ENCODE assay signal across 2 mouse cellular contexts in genomic region chr12:80055894-80056293, GRCm38 (mm10). TPM values are rescaled to one million over a fixed set of nuclear protein-coding genes. Genes with fewer than 3 reads are reported as not detected.
ATAC-seq lines count a peak whose summit lies in the region.
"Not testable (repeated sequence)": the region's sequence is repeated elsewhere in the genome, so short reads cannot be mapped to it uniquely, and the experiment has no call there.

No protein-coding gene starts in this region.

- not testable (repeated sequence) for H3K9me3 ChIP-seq in intestine, embryonic 15.5 days; intestine, embryonic 16.5 days (ENCODE audit: control insufficient read depth, low read length)

- not testable (repeated sequence) for H3K27ac ChIP-seq in intestine, embryonic 15.5 days
- H3K27ac ChIP-seq in intestine, embryonic 16.5 days (ENCODE audit: low read length): peak overlapping the region; percentile 24; the same call in 1 of the 2 replicates

- H3K36me3 ChIP-seq in intestine, embryonic 15.5 days; intestine, embryonic 16.5 days (ENCODE audit: control insufficient read depth, insufficient read depth, low read length): not testable (repeated sequence)

- H3K9ac ChIP-seq in intestine, embryonic 15.5 days; intestine, embryonic 16.5 days (ENCODE audit: low read depth, low read length): not testable (repeated sequence)

- 98% methylated on average over 1 of the region's 1 CpGs for WGBS in intestine, embryonic 15.5 days
- 88% methylated on average over 1 of the region's 1 CpGs for WGBS in intestine, embryonic 16.5 days

- not testable (repeated sequence) for H3K4me2 ChIP-seq in intestine, embryonic 15.5 days (replicated peaks); intestine, embryonic 16.5 days (ENCODE audit: low read depth, low read length)

- H3K27me3 ChIP-seq in intestine, embryonic 15.5 days (replicated peaks); intestine, embryonic 16.5 days (replicated peaks; ENCODE audit: control insufficient read depth, insufficient read depth, low read length): not testable (repeated sequence)

- not testable (repeated sequence) for H3K4me3 ChIP-seq in intestine, embryonic 15.5 days (replicated peaks); intestine, embryonic 16.5 days (ENCODE audit: low read length)

- H3K4me1 ChIP-seq in intestine, embryonic 15.5 days (replicated peaks): peaks cover 20% of the 10 kb centered on the region
- peaks cover 17% of the 10 kb centered on the region for H3K4me1 ChIP-seq in intestine, embryonic 16.5 days (ENCODE audit: control insufficient read depth, insufficient read depth, low read length)

- ATAC-seq in intestine, embryonic 15.5 days: peak; percentile 59
- peak; percentile 61 for ATAC-seq in intestine, embryonic 16.5 days

RNA-seq across cellular contexts. Expression of gene Zfp36l1, which starts 56.9 kb away (rescaled TPM):
- 95.8 and 107 TPM in 2 replicates for polyA plus RNA-seq in intestine, embryonic 15.5 days (2015; fragmentation: Nextera tagmentation; extraction: Ambion mirVana)
- 79.7 and 89.1 TPM in 2 replicates for polyA plus RNA-seq in intestine, embryonic 16.5 days (2015; fragmentation: Nextera tagmentation; extraction: Ambion mirVana)
